Mouse (Mus musculus): ENCODE measurements around the gene Grk2. TPM values are rescaled to one million over a fixed set of nuclear protein-coding genes. Genes with fewer than 3 reads are reported as not detected.
"Not testable (repeated sequence)": the region's sequence is repeated elsewhere in the genome, so short reads cannot be mapped to it uniquely, and the experiment has no call there.

Gene Grk2
- polyA plus RNA-seq, 1 experiment from 2014 or later, result 15.6 TPM

DNA sequence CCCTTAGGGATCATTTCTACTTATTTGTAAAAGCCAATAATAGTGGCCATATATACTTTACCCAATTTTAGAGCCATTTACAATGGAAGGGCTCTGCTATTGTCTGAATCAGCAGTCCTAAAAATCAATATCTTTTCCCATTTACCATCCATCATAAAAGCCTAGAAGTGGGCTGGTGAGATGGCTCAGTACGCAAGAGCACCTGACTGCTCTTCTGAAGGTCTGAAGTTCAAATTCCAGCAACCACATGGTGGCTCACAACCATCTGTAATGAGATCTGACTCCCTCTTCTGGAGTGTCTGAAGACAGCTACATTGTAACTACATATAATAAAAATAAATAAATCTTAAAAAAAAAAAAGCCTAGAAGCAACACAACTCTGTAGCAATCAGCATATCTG lies 57.3 kb downstream of the Grk2 start:
- not testable (repeated sequence) for H3K36me3 ChIP-seq; H3K4me2 ChIP-seq; H3K27me3 ChIP-seq (replicated peaks); H3K4me1 ChIP-seq (replicated peaks); H3K9me3 ChIP-seq (replicated peaks); ATAC-seq (ENCODE audit: insufficient number of reproducible peaks, low FRiP score); H3K27ac ChIP-seq (ENCODE audit: poor library complexity, severe bottlenecking); H3K4me3 ChIP-seq; H3K9ac ChIP-seq
- WGBS, result 73% methylated on average over 1 of the region's 1 CpGs

GRCm38 (mm10) chr19:4247010-4247409 lies 59.0 kb downstream of the Grk2 start:
- Histone ChIP-seq H3K9me3 (replicated peaks) (0 out of 2 replicates have a peak, but pooled peaks cover 3% of the 10 kb centered on the region), H3K4me2 (no peak overlapping the region), H3K27ac (ENCODE audit: poor library complexity, severe bottlenecking) (no peak overlapping the region), H3K4me1 (replicated peaks) (no peaks in the 10 kb centered on the region), H3K36me3 (no peaks in the 10 kb centered on the region), H3K27me3 (replicated peaks) (peaks cover 3% of the 10 kb centered on the region; the same call in 1 of the 2 replicates), H3K9ac (no peak overlapping the region), H3K4me3 (no peak overlapping the region)
- WGBS, result 43% methylated on average over 1 of the region's 1 CpGs
- ATAC-seq (ENCODE audit: insufficient number of reproducible peaks, low FRiP score), result no peak

- Histone ChIP-seq H3K4me3 (no peak overlapping the region), H3K27me3 (replicated peaks) (peaks cover 3% of the 10 kb centered on the region; the same call in 1 of the 2 replicates), H3K36me3 (no peaks in the 10 kb centered on the region), H3K9me3 (replicated peaks) (0 out of 2 replicates have a peak, but pooled peaks cover 3% of the 10 kb centered on the region), H3K4me2 (no peak overlapping the region), H3K27ac (ENCODE audit: poor library complexity, severe bottlenecking) (no peak overlapping the region), H3K4me1 (replicated peaks) (no peaks in the 10 kb centered on the region), H3K9ac (no peak overlapping the region)
- ATAC-seq (ENCODE audit: insufficient number of reproducible peaks, low FRiP score), result no peak
- 77% methylated on average over 6 of the region's 6 CpGs for WGBS
Observed at GRCm38 (mm10) chr19:4244775-4245174, 61.2 kb downstream of the Grk2 start.

GRCm38 (mm10) chr19:4242416-4242815 lies 63.6 kb downstream of the Grk2 start:
- no peak for ATAC-seq (ENCODE audit: insufficient number of reproducible peaks, low FRiP score)
- Histone ChIP-seq H3K27ac (ENCODE audit: poor library complexity, severe bottlenecking) (no peak overlapping the region), H3K9ac (no peak overlapping the region), H3K4me2 (no peak overlapping the region), H3K4me3 (no peak overlapping the region), H3K36me3 (no peaks in the 10 kb centered on the region), H3K9me3 (replicated peaks) (0 out of 2 replicates have a peak, but pooled peaks cover 3% of the 10 kb centered on the region), H3K27me3 (replicated peaks) (no peaks in the 10 kb centered on the region; the same call in 1 of the 2 replicates), H3K4me1 (replicated peaks) (no peaks in the 10 kb centered on the region)
- 66% methylated on average over 3 of the region's 3 CpGs for WGBS

DNA sequence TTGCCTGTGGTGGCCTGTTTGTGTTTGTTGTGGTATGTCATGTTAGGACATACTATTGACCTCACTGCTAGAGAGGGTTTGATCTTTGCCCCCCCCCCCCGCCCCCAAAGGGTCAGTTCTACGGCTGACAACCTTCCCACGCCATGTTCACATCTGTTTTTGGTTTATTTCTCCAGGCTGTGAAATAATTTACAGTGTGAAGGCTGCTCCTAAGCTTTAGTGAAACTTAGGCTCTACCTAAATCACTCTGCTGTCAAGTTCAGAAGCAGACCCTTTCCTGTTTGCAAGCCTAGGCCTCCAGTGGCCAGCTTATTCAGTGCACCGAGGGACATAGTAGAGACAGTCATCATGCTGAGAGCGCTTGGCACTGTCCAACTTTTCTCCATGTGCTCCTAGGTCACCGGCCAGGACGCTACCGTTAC lies 65.8 kb downstream of the Grk2 start:
- ATAC-seq (ENCODE audit: insufficient number of reproducible peaks, low FRiP score), result no peak
- Histone ChIP-seq H3K27ac (ENCODE audit: poor library complexity, severe bottlenecking) (no peak overlapping the region), H3K4me3 (no peak overlapping the region), H3K4me2 (no peak overlapping the region), H3K9me3 (replicated peaks) (0 out of 2 replicates have a peak, but pooled peaks cover 3% of the 10 kb centered on the region), H3K4me1 (replicated peaks) (no peaks in the 10 kb centered on the region), H3K36me3 (no peaks in the 10 kb centered on the region), H3K27me3 (replicated peaks) (no peaks in the 10 kb centered on the region; the same call in 1 of the 2 replicates), H3K9ac (no peak overlapping the region)
- WGBS, result 70% methylated on average over 8 of the region's 8 CpGs

Small RNA genes within 50 kb of the gene (microRNA-seq; reads per million reads assigned to microRNA genes)
- gene Mir6985, result 0.71 reads per million

Other genes with a start within 250 kb of the Grk2 start
- 0.69 TPM in 1 of 2 replicates, not detected in the other for gene Gstp3, start 246.7 kb downstream of the Grk2 start, polyA plus RNA-seq (2016; fragmentation: Nextera tagmentation; extraction: Ambion mirVana)
- not detected in 2 replicates for gene Cabp2, start 224.6 kb downstream of the Grk2 start, polyA plus RNA-seq (2016; fragmentation: Nextera tagmentation; extraction: Ambion mirVana)
- gene Cdk2ap2, start 209.0 kb downstream of the Grk2 start, polyA plus RNA-seq (2016; fragmentation: Nextera tagmentation; extraction: Ambion mirVana), result 54.4 and 57.6 TPM in 2 replicates
- 23.3 and 23.5 TPM in 2 replicates for gene Pitpnm1, start 206.2 kb downstream of the Grk2 start, polyA plus RNA-seq (2016; fragmentation: Nextera tagmentation; extraction: Ambion mirVana)
- gene Aip, start 180.4 kb downstream of the Grk2 start, polyA plus RNA-seq (2016; fragmentation: Nextera tagmentation; extraction: Ambion mirVana), result 80.4 and 82.6 TPM in 2 replicates
- gene Gpr152, start 166.4 kb downstream of the Grk2 start, polyA plus RNA-seq (2016; fragmentation: Nextera tagmentation; extraction: Ambion mirVana), result not detected in 2 replicates
- 0.13 TPM in 1 of 2 replicates, not detected in the other for gene Cabp4, start 162.2 kb downstream of the Grk2 start, polyA plus RNA-seq (2016; fragmentation: Nextera tagmentation; extraction: Ambion mirVana)
- gene Coro1b, start 157.6 kb downstream of the Grk2 start, polyA plus RNA-seq (2016; fragmentation: Nextera tagmentation; extraction: Ambion mirVana), result 115 and 122 TPM in 2 replicates
- gene Ptprcap, start 152.6 kb downstream of the Grk2 start, polyA plus RNA-seq (2016; fragmentation: Nextera tagmentation; extraction: Ambion mirVana), result 0.73 and 1.1 TPM in 2 replicates
- 52.9 and 55.7 TPM in 2 replicates for gene Rps6kb2, start 142.9 kb downstream of the Grk2 start, polyA plus RNA-seq (2016; fragmentation: Nextera tagmentation; extraction: Ambion mirVana)
- gene Carns1, start 130.7 kb downstream of the Grk2 start, polyA plus RNA-seq (2016; fragmentation: Nextera tagmentation; extraction: Ambion mirVana), result 2.5 and 3.6 TPM in 2 replicates
- gene Tbc1d10c, start 114.9 kb downstream of the Grk2 start, polyA plus RNA-seq (2016; fragmentation: Nextera tagmentation; extraction: Ambion mirVana), result 1.5 and 1.6 TPM in 2 replicates
- gene Ppp1ca, start 114.2 kb downstream of the Grk2 start, polyA plus RNA-seq (2016; fragmentation: Nextera tagmentation; extraction: Ambion mirVana), result 627 and 649 TPM in 2 replicates
- 22.6 and 23.1 TPM in 2 replicates for gene Rad9a, start 104.6 kb downstream of the Grk2 start, polyA plus RNA-seq (2016; fragmentation: Nextera tagmentation; extraction: Ambion mirVana)
- 1.3 and 1.4 TPM in 2 replicates for gene Clcf1, start 92.0 kb downstream of the Grk2 start, polyA plus RNA-seq (2016; fragmentation: Nextera tagmentation; extraction: Ambion mirVana)
- gene AC109138.7, start 91.9 kb downstream of the Grk2 start, polyA plus RNA-seq (2016; fragmentation: Nextera tagmentation; extraction: Ambion mirVana), result not detected in 2 replicates
- 16.6 and 19.4 TPM in 2 replicates for gene Pold4, start 74.3 kb downstream of the Grk2 start, polyA plus RNA-seq (2016; fragmentation: Nextera tagmentation; extraction: Ambion mirVana)
- gene Ssh3, start 37.0 kb downstream of the Grk2 start, polyA plus RNA-seq (2016; fragmentation: Nextera tagmentation; extraction: Ambion mirVana), result 4.5 and 4.7 TPM in 2 replicates
- gene Ankrd13d, start 23.1 kb downstream of the Grk2 start, polyA plus RNA-seq (2016; fragmentation: Nextera tagmentation; extraction: Ambion mirVana), result 1.6 and 2.0 TPM in 2 replicates
- 50.9 and 57.7 TPM in 2 replicates for gene Kdm2a, start 92.1 kb upstream of the Grk2 start, polyA plus RNA-seq (2016; fragmentation: Nextera tagmentation; extraction: Ambion mirVana)
- gene Rhod, start 133.2 kb upstream of the Grk2 start, polyA plus RNA-seq (2016; fragmentation: Nextera tagmentation; extraction: Ambion mirVana), result 23.8 and 25.6 TPM in 2 replicates
- gene Syt12, start 171.2 kb upstream of the Grk2 start, polyA plus RNA-seq (2016; fragmentation: Nextera tagmentation; extraction: Ambion mirVana), result 1.3 TPM in 2 replicates
- gene 2010003K11Rik, start 192.4 kb upstream of the Grk2 start, polyA plus RNA-seq (2016; fragmentation: Nextera tagmentation; extraction: Ambion mirVana), result not detected in 2 replicates
- 15.9 and 16.6 TPM in 2 replicates for gene Pcx, start 204.2 kb upstream of the Grk2 start, polyA plus RNA-seq (2016; fragmentation: Nextera tagmentation; extraction: Ambion mirVana)

All from heart, embryonic 12.5 days (tissue).